Mouse (Mus musculus) liver, embryonic 11.5 days (tissue): ENCODE results near the gene Usf1. TPM values are rescaled to one million over a fixed set of nuclear protein-coding genes. Genes with fewer than 3 reads are reported as not detected.

Experiments
- ATAC-seq: fragments of 200-750 bp; cut with Nextera tagmentation; replicated peaks from 2 replicates; pipeline ENCODE4 v1.8.0; 2017; ENCODE audit warnings: moderate number of reproducible peaks, mild to moderate bottlenecking, moderate TSS enrichment, moderate library complexity; ENCODE audit not compliant: low FRiP score
- DNase-seq: peaks from one replicate; pipeline ENCODE4 v3.0.0-alpha.2; 2017; ENCODE audit warnings: low spot score
- H3K27ac ChIP-seq: fragments of 300-500 bp; sonication (generic); 2 replicates; pipeline ENCODE4 v1.5.1; 2014; ENCODE audit warnings: mild to moderate bottlenecking, low read depth, low read length, control low read depth
- H3K27me3 ChIP-seq: fragments of 300-500 bp; sonication (generic); replicated peaks from 2 replicates; pipeline ENCODE4 v1.6.1; 2014; ENCODE audit warnings: low read length, mixed read lengths; ENCODE audit not compliant: control insufficient read depth, insufficient read depth
- H3K36me3 ChIP-seq: fragments of 300-500 bp; sonication (generic); 2 replicates; pipeline ENCODE4 v1.6.1; 2014; ENCODE audit warnings: mild to moderate bottlenecking, low read length, moderate library complexity, mixed read lengths; ENCODE audit not compliant: control insufficient read depth, insufficient read depth
- H3K4me1 ChIP-seq: fragments of 300-500 bp; sonication (generic); replicated peaks from 2 replicates; pipeline ENCODE4 v1.6.1; 2014; ENCODE audit warnings: low read length, mixed read lengths; ENCODE audit not compliant: control insufficient read depth, insufficient read depth
- H3K4me2 ChIP-seq: fragments of 300-500 bp; sonication (generic); 2 replicates; pipeline ENCODE4 v1.6.1; 2014; ENCODE audit warnings: mild to moderate bottlenecking, control low read depth, moderate library complexity
- H3K4me3 ChIP-seq: fragments of 300-500 bp; sonication (generic); 2 replicates; pipeline ENCODE4 v1.5.1; 2014; ENCODE audit warnings: low read depth, low read length, control low read depth
- H3K9ac ChIP-seq: fragments of 300-500 bp; sonication (generic); 2 replicates; pipeline ENCODE4 v1.6.1; 2014; ENCODE audit warnings: low read depth, low read length, control low read depth
- H3K9me3 ChIP-seq: fragments of 300-500 bp; sonication (generic); 2 replicates; pipeline ENCODE4 v1.6.1; 2016; ENCODE audit warnings: low read length, inconsistent platforms, mixed read lengths; ENCODE audit not compliant: control insufficient read depth
- WGBS: fragments of 180-500 bp; shearing (Covaris S2); extraction: QIAGEN DNeasy Blood & Tissue Kit; methylation state at CpG from one replicate; pipeline ENCODE4 v1.1.7; 2014; 5-methylcytosine and 5-hydroxymethylcytosine counted together
- polyA plus RNA-seq: library from polyadenylated mRNA; unstranded; fragments of >200 nt; fragmentation: Nextera tagmentation; extraction: Ambion mirVana; gene quantifications from 2 replicates; pipeline ENCODE4 v1.2.1, GENCODE M21; 2014

Gene Usf1
- polyA plus RNA-seq, 1 experiment from 2014 or later: 53.2 TPM

DNA sequence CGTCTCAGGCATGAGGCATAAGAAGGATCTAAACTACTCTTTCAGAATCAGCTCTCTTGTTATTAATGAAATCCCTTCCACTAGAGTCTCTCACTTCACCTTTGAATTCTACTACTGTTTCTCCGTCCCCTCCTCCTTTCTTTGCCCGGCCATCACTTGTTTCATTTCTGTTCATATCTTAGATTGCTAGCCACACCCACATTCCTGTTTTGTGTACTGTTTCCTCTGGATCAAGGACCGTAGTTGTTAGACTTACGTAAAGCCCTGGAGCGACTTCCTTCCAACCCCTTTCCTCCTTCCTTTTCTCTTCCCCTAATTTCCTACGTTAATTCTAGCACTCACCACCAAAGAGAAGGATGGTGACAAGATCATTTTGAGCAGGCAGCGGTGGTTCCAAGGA is 28.0 kb downstream of the Usf1 start:
- Histone ChIP-seq H3K4me3 (peak overlapping the region; percentile 60), H3K27ac (no peak overlapping the region), H3K36me3 (no peaks in the 10 kb centered on the region), H3K27me3 (peaks cover 8% of the 10 kb centered on the region), H3K4me2 (peak overlapping the region; percentile 85), H3K9ac (no peak overlapping the region), H3K9me3 (peaks cover 4% of the 10 kb centered on the region; the same call in 1 of the 2 replicates), H3K4me1 (peaks cover 29% of the 10 kb centered on the region)
- ATAC-seq (no peak), DNase-seq (no peak)
- WGBS: 12% methylated on average over 8 of the region's 8 CpGs

DNA sequence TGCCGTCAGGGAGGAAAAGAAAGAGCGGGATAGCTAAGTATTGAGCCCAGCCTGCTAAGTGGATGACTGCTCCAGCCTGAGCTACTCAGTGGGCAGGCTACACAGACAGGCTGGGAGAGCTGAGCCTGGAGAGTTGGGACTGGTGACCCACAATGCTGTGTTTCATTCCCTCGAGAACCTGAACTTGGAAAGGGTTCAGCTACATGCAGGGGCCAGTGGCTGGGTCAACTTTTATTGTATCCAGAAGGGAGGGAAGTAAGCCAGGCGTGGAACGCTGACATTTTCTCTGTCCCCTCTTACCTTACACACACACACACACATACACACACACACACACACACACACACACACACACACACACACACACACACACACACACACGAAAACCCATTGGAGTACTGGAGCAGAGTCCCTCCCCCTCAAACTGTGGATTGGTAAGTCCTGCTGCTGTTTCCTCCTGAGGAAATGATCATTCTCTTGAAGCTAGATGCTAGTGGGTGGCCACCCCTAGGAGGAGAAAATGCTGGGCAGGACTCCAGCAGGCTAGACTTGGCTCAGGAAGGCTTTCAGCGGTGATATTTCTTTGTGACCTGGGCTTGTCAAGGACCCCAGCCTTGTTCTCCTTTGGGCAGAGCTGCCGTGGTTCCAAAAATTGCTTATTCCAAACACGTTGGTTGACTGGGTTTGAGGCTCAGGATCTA is 29.1 kb downstream of the Usf1 start:
- Histone ChIP-seq H3K27ac (peak overlapping the region; percentile 60), H3K9me3 (peaks cover 4% of the 10 kb centered on the region; the same call in 1 of the 2 replicates), H3K27me3 (peaks cover 8% of the 10 kb centered on the region), H3K4me3 (peak overlapping the region; percentile 0), H3K4me2 (peak overlapping the region; percentile 85), H3K36me3 (no peaks in the 10 kb centered on the region), H3K9ac (no peak overlapping the region), H3K4me1 (peaks cover 29% of the 10 kb centered on the region)
- 24% methylated on average over 9 of the region's 9 CpGs for WGBS
- DNase-seq: no peak
- ATAC-seq: no peak

DNA sequence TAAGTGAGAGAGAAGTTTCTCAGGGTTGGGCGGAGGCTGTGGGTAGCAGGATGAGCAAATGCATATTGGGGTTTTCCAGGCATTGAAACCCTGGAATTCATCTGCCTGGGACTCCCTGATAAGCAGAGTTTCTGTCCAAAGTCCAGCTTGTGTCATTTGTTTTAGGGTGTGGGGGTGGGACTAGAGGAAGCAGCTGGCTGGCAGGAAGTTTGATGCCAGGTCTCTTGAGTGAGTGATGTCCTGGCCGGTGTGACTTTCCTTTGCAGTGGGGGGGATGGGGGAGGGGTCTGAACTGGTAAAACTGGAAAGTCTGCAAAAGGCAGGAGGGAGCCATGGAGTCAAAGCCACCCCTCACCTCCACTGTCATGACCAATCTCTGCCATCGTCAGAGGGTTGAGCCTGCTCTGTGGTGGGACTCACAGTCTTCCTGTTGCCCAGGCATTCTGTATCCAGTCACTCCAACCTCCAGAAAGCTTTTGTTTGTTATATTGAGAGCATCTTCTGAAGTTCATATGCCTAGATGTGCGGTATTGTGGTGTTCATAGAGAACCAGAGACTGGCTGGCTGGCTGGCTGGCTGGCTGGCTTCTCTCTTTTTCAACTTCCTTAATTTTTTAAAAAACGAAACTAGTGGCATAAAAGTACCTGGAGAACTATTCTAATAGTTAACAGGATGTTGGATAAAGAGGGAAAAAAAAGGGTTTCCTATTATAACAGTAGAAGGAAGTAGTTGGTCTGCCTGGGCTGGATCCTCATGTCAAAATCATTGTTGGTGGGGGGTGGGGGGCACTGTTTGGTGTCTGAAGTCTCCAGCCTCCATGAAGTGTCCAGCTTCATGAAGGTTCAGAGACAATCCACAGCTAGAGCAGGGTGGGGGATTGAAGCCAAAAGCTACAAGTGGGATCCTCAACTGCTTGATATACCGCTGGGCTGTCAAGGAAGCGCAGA is 30.6 kb downstream of the Usf1 start:
- peak overlapping the region; percentile 56 for H3K4me2 ChIP-seq
- 18% methylated on average over 7 of the region's 7 CpGs for WGBS
- peak overlapping the region; percentile 50 for H3K27ac ChIP-seq
- ATAC-seq (peak; percentile 46), DNase-seq (peak; percentile 53)
- peaks cover 24% of the 10 kb centered on the region for H3K4me1 ChIP-seq
- peak overlapping the region; percentile 26; the same call in 1 of the 2 replicates for H3K9ac ChIP-seq
- H3K36me3 ChIP-seq: no peaks in the 10 kb centered on the region
- H3K4me3 ChIP-seq: no peak overlapping the region
- peaks cover 8% of the 10 kb centered on the region for H3K27me3 ChIP-seq
- peaks cover 4% of the 10 kb centered on the region; the same call in 1 of the 2 replicates for H3K9me3 ChIP-seq

DNA sequence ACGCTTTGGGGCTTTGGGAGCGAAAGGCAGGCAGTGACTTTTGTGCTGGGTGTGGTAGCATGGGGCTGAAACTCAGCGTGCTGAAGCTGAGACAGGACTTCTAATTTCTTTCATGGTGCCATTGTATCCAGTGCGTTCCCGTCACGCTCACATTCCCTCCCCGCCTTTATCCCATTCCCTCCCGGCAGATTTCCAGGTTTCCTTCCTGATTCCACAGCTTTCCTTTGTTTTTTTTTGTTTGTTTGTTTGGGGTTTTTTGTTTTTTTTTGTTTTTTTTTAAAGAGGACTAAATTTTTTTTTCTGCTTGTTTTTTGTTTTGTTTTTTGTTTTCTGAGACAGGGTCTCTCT is 31.3 kb downstream of the Usf1 start:
- 36% methylated on average over 8 of the region's 8 CpGs for WGBS
- Histone ChIP-seq H3K9me3 (peaks cover 4% of the 10 kb centered on the region; the same call in 1 of the 2 replicates), H3K4me2 (peak overlapping the region; percentile 56), H3K27ac (peak overlapping the region; percentile 26), H3K4me3 (no peak overlapping the region), H3K36me3 (no peaks in the 10 kb centered on the region), H3K9ac (0 out of 2 replicates have a peak overlapping the region, but pooled peaks have one; percentile 26), H3K4me1 (peaks cover 28% of the 10 kb centered on the region), H3K27me3 (peaks cover 4% of the 10 kb centered on the region)
- DNase-seq: no peak
- ATAC-seq: no peak

DNA sequence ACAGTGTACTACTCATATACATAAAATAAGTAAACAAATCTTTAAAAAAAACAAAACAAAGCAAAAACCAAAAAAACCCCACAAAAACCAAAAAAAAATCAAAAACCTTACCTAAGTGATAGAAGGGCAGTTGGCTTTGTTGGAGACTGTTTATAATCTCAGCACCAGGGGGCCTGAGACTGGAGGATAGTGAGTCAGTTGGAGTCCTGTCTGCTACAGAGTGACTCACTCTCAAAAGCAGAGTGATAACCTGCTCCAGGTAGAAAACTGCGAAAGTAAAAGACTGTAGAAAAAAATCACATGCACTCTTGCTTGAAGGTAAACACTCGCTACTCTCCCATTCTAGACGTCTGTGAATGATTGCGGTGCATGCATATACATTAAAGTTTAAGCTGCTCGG is 33.9 kb downstream of the Usf1 start:
- H3K36me3 ChIP-seq: no peaks in the 10 kb centered on the region
- ATAC-seq: no peak
- H3K9ac ChIP-seq: no peak overlapping the region
- DNase-seq: no peak
- H3K9me3 ChIP-seq: peaks cover 4% of the 10 kb centered on the region; the same call in 1 of the 2 replicates
- H3K4me2 ChIP-seq: no peak overlapping the region
- H3K4me3 ChIP-seq: no peak overlapping the region
- no peak overlapping the region for H3K27ac ChIP-seq
- WGBS: 79% methylated on average over 5 of the region's 5 CpGs
- H3K4me1 ChIP-seq: peaks cover 22% of the 10 kb centered on the region
- H3K27me3 ChIP-seq: no peaks in the 10 kb centered on the region

DNA sequence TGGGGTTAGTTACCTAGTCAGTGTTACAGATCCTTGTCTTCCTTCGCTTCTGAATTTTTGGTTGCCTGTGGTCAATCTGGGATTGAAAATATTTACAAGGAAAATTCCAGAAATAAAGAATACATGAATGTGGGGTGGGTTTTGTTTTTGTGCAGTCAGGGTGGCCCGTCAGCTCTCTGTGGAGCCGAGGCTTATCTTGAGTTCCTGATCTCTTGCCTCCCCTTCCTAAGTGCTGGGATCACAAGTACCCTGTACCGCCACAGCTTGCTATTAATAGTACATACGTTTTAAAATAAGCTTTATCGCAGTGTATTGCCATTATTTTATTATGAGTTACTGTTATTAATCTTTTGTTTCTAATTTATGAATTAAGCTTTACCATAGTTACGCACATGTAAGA is 35.7 kb downstream of the Usf1 start:
- Histone ChIP-seq H3K27ac (no peak overlapping the region), H3K27me3 (no peaks in the 10 kb centered on the region), H3K4me1 (peaks cover 13% of the 10 kb centered on the region), H3K4me3 (no peak overlapping the region), H3K9ac (no peak overlapping the region), H3K4me2 (no peak overlapping the region), H3K9me3 (peaks cover 4% of the 10 kb centered on the region; the same call in 1 of the 2 replicates), H3K36me3 (no peaks in the 10 kb centered on the region)
- no peak for DNase-seq
- 53% methylated on average over 7 of the region's 7 CpGs for WGBS
- no peak for ATAC-seq

DNA sequence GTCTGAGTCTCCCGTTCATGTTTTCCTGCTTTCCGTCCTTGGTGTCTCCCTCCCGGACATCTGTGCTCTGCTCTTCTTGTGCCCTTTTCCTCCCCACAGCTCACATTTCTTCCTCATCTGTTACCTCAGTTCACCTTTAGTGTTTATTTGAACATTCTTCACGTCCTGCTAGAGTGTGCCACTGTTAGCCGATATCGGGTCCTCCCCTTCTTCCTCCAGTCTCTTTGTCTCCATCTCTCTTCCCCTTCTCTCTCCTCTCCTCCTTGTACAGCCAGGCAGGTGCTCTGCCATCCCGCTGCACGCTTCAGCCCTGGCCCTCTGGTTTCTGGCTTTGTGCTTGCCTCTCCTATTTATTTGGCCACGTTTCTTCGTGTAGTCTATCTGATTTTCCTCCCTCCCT is 36.6 kb downstream of the Usf1 start:
- Histone ChIP-seq H3K27ac (no peak overlapping the region; the same call in 1 of the 2 replicates), H3K4me3 (no peak overlapping the region)
- ATAC-seq: no peak

DNA sequence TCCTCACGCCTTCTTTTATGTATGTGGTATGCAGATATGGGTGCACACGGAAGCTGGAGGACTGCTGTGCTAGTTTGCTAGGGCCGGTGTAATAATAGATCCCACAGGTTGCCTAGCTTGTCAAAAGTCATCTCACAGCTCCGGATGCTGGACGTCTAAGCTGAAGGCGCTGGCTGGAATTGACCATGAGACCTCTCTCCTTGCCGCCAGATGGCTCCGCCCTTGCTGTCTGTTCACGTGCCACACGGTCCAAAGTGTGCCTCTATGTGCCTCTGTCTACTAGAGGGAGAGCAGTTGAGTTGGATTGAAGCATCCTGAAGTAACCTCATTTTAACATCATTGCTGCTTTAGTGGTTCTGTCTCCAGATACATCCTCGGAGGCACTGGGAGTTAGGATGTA is 38.9 kb downstream of the Usf1 start:
- no peak overlapping the region for H3K4me3 ChIP-seq
- 77% methylated on average over 11 of the region's 11 CpGs for WGBS

More for the DNA sequence above, 36.6 kb downstream of the Usf1 start:
- Histone ChIP-seq H3K9ac (no peak overlapping the region), H3K4me2 (no peak overlapping the region; the same call in 1 of the 2 replicates), H3K27me3 (no peaks in the 10 kb centered on the region), H3K36me3 (no peaks in the 10 kb centered on the region), H3K4me1 (peaks cover 9% of the 10 kb centered on the region), H3K9me3 (peaks cover 4% of the 10 kb centered on the region; the same call in 1 of the 2 replicates)
- no peak for DNase-seq
- WGBS: 46% methylated on average over 10 of the region's 10 CpGs

More for the DNA sequence above, 38.9 kb downstream of the Usf1 start:
- Histone ChIP-seq H3K4me1 (peaks cover 9% of the 10 kb centered on the region), H3K9ac (no peak overlapping the region), H3K27me3 (no peaks in the 10 kb centered on the region), H3K27ac (no peak overlapping the region), H3K9me3 (no peaks in the 10 kb centered on the region), H3K36me3 (no peaks in the 10 kb centered on the region), H3K4me2 (no peak overlapping the region)
- DNase-seq: no peak
- ATAC-seq: no peak
